Mouse (Mus musculus): ENCODE data around the gene Arhgef2. TPM values are rescaled to one million over a fixed set of nuclear protein-coding genes. Genes with fewer than 3 reads are reported as not detected.
A peak's percentile ranks its signal among the peaks of the same experiment; 100 is the strongest.

Gene Arhgef2
- polyA plus RNA-seq, 1 experiment = 96.1 TPM

DNA sequence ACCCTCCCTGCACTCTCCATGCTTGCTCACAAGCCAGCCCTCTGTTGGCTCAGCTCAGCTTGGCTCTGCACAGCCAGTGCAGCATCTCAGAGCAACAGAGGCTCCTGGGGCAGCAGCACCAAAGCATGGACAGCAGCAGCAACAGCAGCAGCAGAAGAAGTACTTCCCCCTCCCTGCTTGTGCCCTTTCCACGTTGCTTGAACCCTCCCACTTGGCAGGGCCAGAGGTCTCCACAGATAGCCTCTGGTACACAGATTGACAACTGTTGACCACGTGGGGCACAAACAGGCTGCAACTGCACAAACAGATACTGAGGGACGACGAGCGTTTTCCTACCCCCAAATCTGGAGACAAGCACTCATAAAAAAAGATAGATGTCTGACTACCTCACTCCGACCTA, 54.0 kb downstream of the Arhgef2 start:
- H3K4me1 ChIP-seq (ENCODE audit: control insufficient read depth, insufficient read depth, low read length) = peaks cover 3% of the 10 kb centered on the region; the same call in 1 of the 2 replicates
- H3K4me3 ChIP-seq (replicated peaks; ENCODE audit: control insufficient read depth, low read depth, low read length) = no peak overlapping the region
- 45% methylated on average over 6 of the region's 6 CpGs for WGBS
- no peak overlapping the region for H3K27ac ChIP-seq (ENCODE audit: control insufficient read depth, insufficient read depth, low read depth, low read length, poor library complexity)
- TF ChIP-seq POLR2A (IDR thresholded peaks at IDR 0.05; ENCODE audit: borderline replicate concordance, control insufficient read depth, low read depth, low read length) = no peak
- TF ChIP-seq CTCF (IDR thresholded peaks at IDR 0.05; ENCODE audit: control insufficient read depth, insufficient read depth, low read length) = no peak

- Histone ChIP-seq H3K4me3 (replicated peaks; ENCODE audit: control insufficient read depth, low read depth, low read length) (no peak overlapping the region), H3K27ac (ENCODE audit: control insufficient read depth, insufficient read depth, low read depth, low read length, poor library complexity) (no peak overlapping the region), H3K4me1 (ENCODE audit: control insufficient read depth, insufficient read depth, low read length) (peaks cover 3% of the 10 kb centered on the region; the same call in 1 of the 2 replicates)
- no peak for TF ChIP-seq POLR2A (IDR thresholded peaks at IDR 0.05; ENCODE audit: borderline replicate concordance, control insufficient read depth, low read depth, low read length)
- TF ChIP-seq CTCF (IDR thresholded peaks at IDR 0.05; ENCODE audit: control insufficient read depth, insufficient read depth, low read length) = no peak
- 4% methylated on average over 4 of the region's 4 CpGs for WGBS
Measured at GRCm38 (mm10) chr3:88664095-88664494, 58.3 kb downstream of the Arhgef2 start.

- TF ChIP-seq POLR2A (IDR thresholded peaks at IDR 0.05; ENCODE audit: borderline replicate concordance, control insufficient read depth, low read depth, low read length) = no peak
- TF ChIP-seq CTCF (IDR thresholded peaks at IDR 0.05; ENCODE audit: control insufficient read depth, insufficient read depth, low read length) = peak; percentile 63
- Histone ChIP-seq H3K27ac (ENCODE audit: control insufficient read depth, insufficient read depth, low read depth, low read length, poor library complexity) (no peak overlapping the region), H3K4me3 (replicated peaks; ENCODE audit: control insufficient read depth, low read depth, low read length) (no peak overlapping the region)
Measured at GRCm38 (mm10) chr3:88677399-88677798, 71.6 kb downstream of the Arhgef2 start.

DNA sequence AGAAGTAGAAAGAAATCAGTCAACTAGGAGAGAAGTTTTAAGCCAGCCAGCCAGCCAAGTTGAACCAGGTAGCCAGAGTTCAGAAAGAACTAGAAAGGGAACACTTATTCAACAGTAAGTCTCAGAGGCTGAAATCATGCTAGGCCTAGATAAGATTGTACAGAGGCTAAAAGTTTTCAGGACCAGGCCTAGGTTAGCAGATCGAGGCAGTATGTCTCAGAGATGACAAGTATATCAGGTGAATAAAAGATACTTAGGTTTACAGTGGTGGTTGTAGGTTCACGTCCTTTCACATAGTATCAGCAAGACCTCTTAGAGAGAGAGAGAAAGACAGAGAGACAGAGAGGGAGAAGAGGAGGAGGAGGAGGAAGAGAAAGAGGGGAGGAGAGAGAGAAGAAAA, 78.0 kb downstream of the Arhgef2 start:
- Histone ChIP-seq H3K4me1 (ENCODE audit: control insufficient read depth, insufficient read depth, low read length) (peaks cover 2% of the 10 kb centered on the region; the same call in 1 of the 2 replicates), H3K27ac (ENCODE audit: control insufficient read depth, insufficient read depth, low read depth, low read length, poor library complexity) (no peak overlapping the region), H3K4me3 (replicated peaks; ENCODE audit: control insufficient read depth, low read depth, low read length) (no peak overlapping the region)
- WGBS = 60% methylated on average over 2 of the region's 2 CpGs
- TF ChIP-seq CTCF (IDR thresholded peaks at IDR 0.05; ENCODE audit: control insufficient read depth, insufficient read depth, low read length) (no peak), POLR2A (IDR thresholded peaks at IDR 0.05; ENCODE audit: borderline replicate concordance, control insufficient read depth, low read depth, low read length) (no peak)

More at GRCm38 (mm10) chr3:88677399-88677798, 71.6 kb downstream of the Arhgef2 start:
- 8% methylated on average over 11 of the region's 11 CpGs for WGBS
- no peaks in the 10 kb centered on the region for H3K4me1 ChIP-seq (ENCODE audit: control insufficient read depth, insufficient read depth, low read length)

- Histone ChIP-seq H3K27ac (ENCODE audit: control insufficient read depth, insufficient read depth, low read depth, low read length, poor library complexity) (no peak overlapping the region; the same call in 1 of the 2 replicates), H3K4me1 (ENCODE audit: control insufficient read depth, insufficient read depth, low read length) (peaks cover 2% of the 10 kb centered on the region; the same call in 1 of the 2 replicates), H3K4me3 (replicated peaks; ENCODE audit: control insufficient read depth, low read depth, low read length) (peak overlapping the region; percentile 9)
- TF ChIP-seq POLR2A (IDR thresholded peaks at IDR 0.05; ENCODE audit: borderline replicate concordance, control insufficient read depth, low read depth, low read length) (no peak), CTCF (IDR thresholded peaks at IDR 0.05; ENCODE audit: control insufficient read depth, insufficient read depth, low read length) (no peak)
- WGBS = 28% methylated on average over 8 of the region's 8 CpGs
Measured at GRCm38 (mm10) chr3:88684236-88684979, 78.6 kb downstream of the Arhgef2 start.

DNA sequence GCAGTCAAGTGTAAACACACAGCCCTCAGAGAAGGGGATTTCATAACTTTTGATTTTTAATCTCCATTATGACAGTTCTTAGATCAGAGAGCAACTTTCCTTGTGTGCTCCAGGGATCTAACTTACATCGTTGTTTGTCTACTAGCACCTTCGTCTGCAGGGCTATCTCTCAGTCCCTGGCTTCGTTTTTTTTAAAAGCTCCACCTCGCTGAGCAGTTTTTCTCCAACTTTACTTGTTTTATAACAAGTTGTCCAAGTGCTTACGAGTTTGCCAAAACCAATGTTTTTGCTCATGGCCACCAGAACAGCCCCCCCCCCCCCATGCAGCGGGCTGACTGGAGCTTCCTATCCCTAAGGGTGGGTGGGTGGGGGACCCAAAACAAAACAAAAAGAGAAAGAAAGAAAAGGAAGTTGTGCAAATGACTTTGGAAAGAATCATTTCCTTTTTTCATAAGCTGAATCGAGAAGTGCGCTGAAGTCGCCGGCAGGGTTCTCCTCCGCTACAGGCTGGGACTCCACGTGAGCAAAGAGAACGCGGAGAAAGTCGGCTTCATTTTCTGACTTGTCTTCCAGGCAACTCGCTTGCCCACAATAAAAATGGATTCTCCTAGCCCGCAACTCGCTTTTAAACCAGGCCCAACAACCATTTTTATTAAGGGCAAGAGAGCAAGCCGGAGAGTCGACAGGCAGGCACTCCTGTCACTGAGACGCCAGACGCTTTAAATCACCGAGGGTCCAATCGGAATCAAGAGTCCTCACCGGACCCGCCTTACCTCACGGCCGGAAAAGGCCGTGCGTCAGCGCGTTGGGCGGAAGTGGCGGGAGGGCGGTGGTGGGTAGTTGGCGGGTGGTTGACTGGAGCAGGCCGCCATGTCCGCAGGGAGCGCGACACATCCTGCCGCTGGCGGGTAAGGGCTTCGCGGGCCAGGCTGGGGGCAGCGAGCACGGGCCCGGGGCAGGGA, 79.5 kb downstream of the Arhgef2 start, which contains the start of gene Khdc4:
Gene Khdc4, plus strand, starts transcription at position 824 of the 962 bp plus-strand sequence.
- TF ChIP-seq CTCF (IDR thresholded peaks at IDR 0.05; ENCODE audit: control insufficient read depth, insufficient read depth, low read length) (no peak), POLR2A (IDR thresholded peaks at IDR 0.05; ENCODE audit: borderline replicate concordance, control insufficient read depth, low read depth, low read length) (peak; percentile 96)
- Histone ChIP-seq H3K4me1 (ENCODE audit: control insufficient read depth, insufficient read depth, low read length) (peaks cover 2% of the 10 kb centered on the region; the same call in 1 of the 2 replicates), H3K27ac (ENCODE audit: control insufficient read depth, insufficient read depth, low read depth, low read length, poor library complexity) (peak within 1 kb of the TSS; percentile 98), H3K4me3 (replicated peaks; ENCODE audit: control insufficient read depth, low read depth, low read length) (peak within 1 kb of the TSS; percentile 77)
- WGBS = under 1% methylated on average over 47 of the region's 47 CpGs

GRCm38 (mm10) chr3:88685958-88686451, 80.2 kb downstream of the Arhgef2 start:
- TF ChIP-seq POLR2A (IDR thresholded peaks at IDR 0.05; ENCODE audit: borderline replicate concordance, control insufficient read depth, low read depth, low read length) (no peak), CTCF (IDR thresholded peaks at IDR 0.05; ENCODE audit: control insufficient read depth, insufficient read depth, low read length) (no peak)
- peak overlapping the region; percentile 98 for H3K27ac ChIP-seq (ENCODE audit: control insufficient read depth, insufficient read depth, low read depth, low read length, poor library complexity)
- WGBS = under 1% methylated on average over 45 of the region's 45 CpGs
- peaks cover 2% of the 10 kb centered on the region; the same call in 1 of the 2 replicates for H3K4me1 ChIP-seq (ENCODE audit: control insufficient read depth, insufficient read depth, low read length)
- peak overlapping the region; percentile 77 for H3K4me3 ChIP-seq (replicated peaks; ENCODE audit: control insufficient read depth, low read depth, low read length)

Data from bone marrow, adult 2 months (tissue).